In genomic region chr6:96116534-96117272, GRCm38 (mm10) we compare ENCODE assay signal across 7 mouse cellular contexts. TPM values are rescaled to one million over a fixed set of nuclear protein-coding genes. Genes with fewer than 3 reads are reported as not detected.
A peak's percentile ranks its signal among the peaks of the same experiment; 100 is the strongest.
DNase-seq lines count a peak whose midpoint lies in the region; ATAC-seq and TF ChIP-seq lines count a peak whose summit lies in the region.

No protein-coding gene starts in this region.

- peak overlapping the region; percentile 76 for H3K4me3 ChIP-seq in kidney, adult 2 months (ENCODE audit: insufficient read depth, low read depth, low read length)
- H3K4me3 ChIP-seq in limb, embryonic 12.5 days (replicated peaks), result peak overlapping the region; percentile 53
- peak overlapping the region; percentile 78 for H3K4me3 ChIP-seq in midbrain, embryonic 16.5 days (ENCODE audit: low read depth, low read length)

- H3K27me3 ChIP-seq in kidney, adult 2 months (replicated peaks; ENCODE audit: control insufficient read depth, insufficient read depth, low read length), result no peaks in the 10 kb centered on the region; the same call in 1 of the 2 replicates
- H3K27me3 ChIP-seq in limb, embryonic 12.5 days, result 0 out of 2 replicates have a peak, but pooled peaks cover 2% of the 10 kb centered on the region
- H3K27me3 ChIP-seq in midbrain, embryonic 16.5 days (ENCODE audit: control insufficient read depth, insufficient read depth, low read depth, low read length), result no peaks in the 10 kb centered on the region

- H3K9ac ChIP-seq in limb, embryonic 12.5 days (replicated peaks), result peak overlapping the region; percentile 75
- H3K9ac ChIP-seq in midbrain, embryonic 16.5 days (ENCODE audit: low read depth, low read length), result peak overlapping the region; percentile 92

- peak; percentile 56 for ATAC-seq in granulocyte monocyte progenitor cell, adult 5-6 weeks (replicated peaks; ENCODE audit: poor library complexity, severe bottlenecking)
- peak; percentile 64 for ATAC-seq in limb, embryonic 12.5 days (ENCODE audit: insufficient number of reproducible peaks, insufficient read depth, low FRiP score, low TSS enrichment, low read depth)
- ATAC-seq in midbrain, embryonic 16.5 days, result peak; percentile 78

- no peak overlapping the region for H3K27ac ChIP-seq in kidney, adult 2 months (ENCODE audit: insufficient read depth, low read depth, low read length)
- peak overlapping the region; percentile 24; the same call in 1 of the 2 replicates for H3K27ac ChIP-seq in limb, embryonic 12.5 days
- H3K27ac ChIP-seq in midbrain, embryonic 16.5 days (ENCODE audit: low read length), result peak overlapping the region; percentile 90

- H3K4me2 ChIP-seq in limb, embryonic 12.5 days, result peak overlapping the region; percentile 93
- H3K4me2 ChIP-seq in midbrain, embryonic 16.5 days (ENCODE audit: low read length), result peak overlapping the region; percentile 93

- H3K9me3 ChIP-seq in limb, embryonic 12.5 days, result no peaks in the 10 kb centered on the region
- no peaks in the 10 kb centered on the region for H3K9me3 ChIP-seq in midbrain, embryonic 16.5 days (replicated peaks; ENCODE audit: control insufficient read depth, low read length, poor library complexity, severe bottlenecking)

- peak; percentile 20 to 21 for DNase-seq in adrenal gland, adult 18-20 months (ENCODE audit: low spot score in 2 of 2)
- DNase-seq in cerebellum, postnatal 36 days, result peak; percentile 9 to 29
- peak; percentile 12 for DNase-seq in kidney, adult 2 months
- peak; percentile 57 for DNase-seq in testis, postnatal 10 days (ENCODE audit: low spot score)

- H3K36me3 ChIP-seq in kidney, adult 2 months (ENCODE audit: control insufficient read depth, insufficient read depth, low read length), result no peaks in the 10 kb centered on the region
- H3K36me3 ChIP-seq in limb, embryonic 12.5 days, result no peaks in the 10 kb centered on the region
- no peaks in the 10 kb centered on the region for H3K36me3 ChIP-seq in midbrain, embryonic 16.5 days (ENCODE audit: control insufficient read depth, insufficient read depth, low read length)

- TF ChIP-seq POLR2A in kidney, adult 2 months (IDR thresholded peaks at IDR 0.05; ENCODE audit: low read depth, low read length), result no peak

- no peaks in the 10 kb centered on the region for H3K4me1 ChIP-seq in kidney, adult 2 months (ENCODE audit: control insufficient read depth, insufficient read depth, low read length)
- peaks cover 17% of the 10 kb centered on the region; the same call in 1 of the 2 replicates for H3K4me1 ChIP-seq in limb, embryonic 12.5 days (replicated peaks)
- peaks cover 36% of the 10 kb centered on the region for H3K4me1 ChIP-seq in midbrain, embryonic 16.5 days (ENCODE audit: control insufficient read depth, insufficient read depth, low read length)

- TF ChIP-seq CTCF in kidney, adult 2 months (conservative IDR thresholded peaks at IDR 0.05; ENCODE audit: insufficient read depth, insufficient read length, low read depth, low read length), result no peak

- 2% methylated on average over 32 of the region's 32 CpGs for WGBS in kidney, adult 2 months
- WGBS in limb, embryonic 12.5 days, result 1% methylated on average over 32 of the region's 32 CpGs
- under 1% methylated on average over 32 of the region's 32 CpGs for WGBS in midbrain, embryonic 16.5 days

RNA-seq across cellular contexts. Expression of gene Fam19a1, which starts 3.7 kb away (rescaled TPM):
- 1 to 10 TPM; 1.1 to 2.4 TPM for total RNA-seq in adrenal gland, adult 18-20 months (2021)
- not detected in 2 replicates for total RNA-seq in granulocyte monocyte progenitor cell, adult 5-6 weeks (2014; fragmentation: Nextera tagmentation)
- total RNA-seq in granulocyte monocyte progenitor cell, adult 5-6 weeks (2017), result not detected in 2 replicates
- 0.16 and 0.20 TPM in 2 replicates for polyA plus RNA-seq in kidney, adult 2 months (2012; rRNA removed)
- polyA plus RNA-seq in limb, embryonic 12.5 days (2016; fragmentation: Nextera tagmentation; extraction: Ambion mirVana), result 4.8 and 8.9 TPM in 2 replicates
- 36.6 and 40.0 TPM in 2 replicates for polyA plus RNA-seq in midbrain, embryonic 16.5 days (2015; fragmentation: Nextera tagmentation; extraction: Ambion mirVana)

RNA-seq across cellular contexts. Expression of gene 1700123L14Rik, which starts 49.3 kb away (rescaled TPM):
- under 1 TPM in 1 of 2 experiments, not detected in 1; 0.16 TPM for total RNA-seq in adrenal gland, adult 18-20 months (2021)
- total RNA-seq in granulocyte monocyte progenitor cell, adult 5-6 weeks (2014; fragmentation: Nextera tagmentation), result not detected in 2 replicates
- not detected in 2 replicates for total RNA-seq in granulocyte monocyte progenitor cell, adult 5-6 weeks (2017)
- 0.11 and 0.18 TPM in 2 replicates for polyA plus RNA-seq in kidney, adult 2 months (2012; rRNA removed)
- 0.11 TPM in 1 of 2 replicates, not detected in the other for polyA plus RNA-seq in limb, embryonic 12.5 days (2016; fragmentation: Nextera tagmentation; extraction: Ambion mirVana)
- 0.10 TPM in 1 of 2 replicates, not detected in the other for polyA plus RNA-seq in midbrain, embryonic 16.5 days (2015; fragmentation: Nextera tagmentation; extraction: Ambion mirVana)
